Mouse (Mus musculus) gonadal fat pad, adult 2 months (tissue): ENCODE measurements around the gene 2410004P03Rik. TPM values are rescaled to one million over a fixed set of nuclear protein-coding genes. Genes with fewer than 3 reads are reported as not detected.

Source experiments
- DNase-seq: peaks from one replicate; pipeline ENCODE4 v3.0.0-alpha.2; 2012; ENCODE audit warnings: low read depth
- polyA plus RNA-seq: library from polyadenylated mRNA; depleted of rRNA; stranded (reverse); fragments of >200 nt; gene quantifications from 2 replicates; pipeline ENCODE4 v1.2.3, GENCODE M21; 2012; rRNA removed

Gene 2410004P03Rik
- 1.8 and 2.9 TPM in 2 replicates for polyA plus RNA-seq

GRCm38 (mm10) chr12:17011100-17011870 lies at the start of gene 2410004P03Rik:
Gene 2410004P03Rik (minus strand): TSS chr12:17011727.
- no peak for DNase-seq

GRCm38 (mm10) chr12:17061183-17061722 lies 49.7 kb upstream of the 2410004P03Rik start:
- no peak for DNase-seq

GRCm38 (mm10) chr12:17058490-17058889 lies 47.0 kb upstream of the 2410004P03Rik start:
- no peak for DNase-seq

GRCm38 (mm10) chr12:17057110-17057509 lies 45.6 kb upstream of the 2410004P03Rik start:
- DNase-seq = no peak

- no peak for DNase-seq
Measured at GRCm38 (mm10) chr12:17055766-17056165, 44.2 kb upstream of the 2410004P03Rik start.

- DNase-seq = no peak
Measured at GRCm38 (mm10) chr12:17054691-17055090, 43.2 kb upstream of the 2410004P03Rik start.

- no peak for DNase-seq
Measured at GRCm38 (mm10) chr12:17052673-17053072, 41.1 kb upstream of the 2410004P03Rik start.

- no peak for DNase-seq
Measured at GRCm38 (mm10) chr12:17051057-17051456, 39.5 kb upstream of the 2410004P03Rik start.

- no peak for DNase-seq
Measured at GRCm38 (mm10) chr12:17049796-17050195, 38.3 kb upstream of the 2410004P03Rik start.

- DNase-seq = peak; percentile 16
Measured at GRCm38 (mm10) chr12:17048979-17049612, 37.6 kb upstream of the 2410004P03Rik start.

- no peak for DNase-seq
Measured at GRCm38 (mm10) chr12:17043311-17043710, 31.8 kb upstream of the 2410004P03Rik start.

- no peak for DNase-seq
Measured at GRCm38 (mm10) chr12:17040567-17040966, 29.0 kb upstream of the 2410004P03Rik start.

GRCm38 (mm10) chr12:17039415-17039814 lies 27.9 kb upstream of the 2410004P03Rik start:
- no peak for DNase-seq

GRCm38 (mm10) chr12:17038246-17038645 lies 26.7 kb upstream of the 2410004P03Rik start:
- no peak for DNase-seq

GRCm38 (mm10) chr12:17037053-17037610 lies 25.6 kb upstream of the 2410004P03Rik start:
- no peak for DNase-seq

GRCm38 (mm10) chr12:17036532-17036931 lies 25.0 kb upstream of the 2410004P03Rik start:
- DNase-seq = no peak

GRCm38 (mm10) chr12:17035128-17035527 lies 23.6 kb upstream of the 2410004P03Rik start:
- no peak for DNase-seq

- no peak for DNase-seq
Measured at GRCm38 (mm10) chr12:17034671-17035070, 23.1 kb upstream of the 2410004P03Rik start.

- no peak for DNase-seq
Measured at GRCm38 (mm10) chr12:17033464-17033841, 21.9 kb upstream of the 2410004P03Rik start.

GRCm38 (mm10) chr12:17032694-17033463 lies 21.4 kb upstream of the 2410004P03Rik start:
- no peak for DNase-seq

GRCm38 (mm10) chr12:17024554-17025110 lies 13.1 kb upstream of the 2410004P03Rik start:
- no peak for DNase-seq
